Mouse (Mus musculus) splenic B cell, adult 2 months (primary cell): ENCODE data around the gene Pdlim3.
A peak's percentile ranks its signal among the peaks of the same experiment; 100 is the strongest.
"Not testable (repeated sequence)": the region's sequence is repeated elsewhere in the genome, so short reads cannot be mapped to it uniquely, and the experiment has no call there.

Experiments used
- DNase-seq: peaks from one replicate; pipeline ENCODE4 v3.0.0-alpha.2; 2011; ENCODE audit warnings: low read depth, low spot score
- H3K27me3 ChIP-seq: 2 replicates; pipeline ENCODE4 v1.6.1; 2012; ENCODE audit warnings: mild to moderate bottlenecking, low read length, moderate library complexity, mixed read lengths; ENCODE audit not compliant: control insufficient read depth, poor library complexity, insufficient read depth, severe bottlenecking
- H3K36me3 ChIP-seq: 2 replicates; pipeline ENCODE4 v1.6.1; 2012; ENCODE audit warnings: mild to moderate bottlenecking, low read length, moderate library complexity, mixed read lengths; ENCODE audit not compliant: control insufficient read depth, poor library complexity, insufficient read depth, severe bottlenecking

The Pdlim3 gene

DNA sequence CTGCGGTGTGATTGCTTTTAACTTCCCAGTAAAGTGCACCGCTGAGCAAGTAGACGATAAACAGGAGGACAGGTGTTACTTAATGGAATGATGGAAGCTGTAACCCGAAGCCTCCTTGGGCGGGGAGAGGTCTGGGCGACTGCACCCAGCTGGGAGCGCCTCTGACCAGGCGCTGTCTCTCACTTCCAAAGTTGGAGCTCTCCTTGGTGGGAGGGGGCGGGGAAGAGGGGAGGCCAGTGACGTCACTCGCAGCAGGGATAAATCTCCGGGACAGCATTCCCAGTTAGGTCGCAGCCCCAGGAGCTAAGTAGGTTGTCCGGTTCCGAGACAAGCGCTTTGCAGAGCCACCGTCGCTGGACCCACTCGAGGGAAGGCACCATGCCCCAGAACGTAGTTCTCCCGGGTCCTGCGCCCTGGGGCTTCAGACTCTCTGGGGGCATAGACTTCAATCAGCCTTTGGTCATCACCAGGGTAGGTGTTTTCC lies at the start of gene Pdlim3:
Gene Pdlim3 (plus strand): TSS at position 260 of the 484 bp plus-strand sequence.
- Histone ChIP-seq H3K27me3 (no peaks in the 10 kb centered on the region; the same call in 1 of the 2 replicates), H3K36me3 (no peaks in the 10 kb centered on the region)
- DNase-seq = peak; percentile 6

DNA sequence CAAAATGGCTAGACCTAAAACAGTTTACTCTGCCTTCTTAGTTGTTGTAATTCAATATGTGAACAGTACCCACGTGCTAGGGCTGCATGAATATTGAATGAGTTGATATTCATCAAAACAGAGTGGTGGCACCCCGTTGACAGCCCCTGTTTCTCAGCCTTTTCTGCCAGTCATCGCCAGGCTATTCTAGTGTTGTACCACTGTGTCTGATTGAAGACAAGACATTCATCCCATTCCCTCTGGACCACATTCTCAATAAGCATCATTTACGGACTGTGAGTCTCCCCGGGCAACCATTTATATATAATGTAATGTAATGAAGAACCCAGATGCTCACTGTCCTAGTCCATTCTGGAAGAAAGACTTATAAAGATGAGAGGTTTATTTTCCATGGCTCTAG lies 42.0 kb upstream of the Pdlim3 start:
- H3K36me3 ChIP-seq = no peaks in the 10 kb centered on the region
- H3K27me3 ChIP-seq = no peaks in the 10 kb centered on the region
- DNase-seq = no peak

DNA sequence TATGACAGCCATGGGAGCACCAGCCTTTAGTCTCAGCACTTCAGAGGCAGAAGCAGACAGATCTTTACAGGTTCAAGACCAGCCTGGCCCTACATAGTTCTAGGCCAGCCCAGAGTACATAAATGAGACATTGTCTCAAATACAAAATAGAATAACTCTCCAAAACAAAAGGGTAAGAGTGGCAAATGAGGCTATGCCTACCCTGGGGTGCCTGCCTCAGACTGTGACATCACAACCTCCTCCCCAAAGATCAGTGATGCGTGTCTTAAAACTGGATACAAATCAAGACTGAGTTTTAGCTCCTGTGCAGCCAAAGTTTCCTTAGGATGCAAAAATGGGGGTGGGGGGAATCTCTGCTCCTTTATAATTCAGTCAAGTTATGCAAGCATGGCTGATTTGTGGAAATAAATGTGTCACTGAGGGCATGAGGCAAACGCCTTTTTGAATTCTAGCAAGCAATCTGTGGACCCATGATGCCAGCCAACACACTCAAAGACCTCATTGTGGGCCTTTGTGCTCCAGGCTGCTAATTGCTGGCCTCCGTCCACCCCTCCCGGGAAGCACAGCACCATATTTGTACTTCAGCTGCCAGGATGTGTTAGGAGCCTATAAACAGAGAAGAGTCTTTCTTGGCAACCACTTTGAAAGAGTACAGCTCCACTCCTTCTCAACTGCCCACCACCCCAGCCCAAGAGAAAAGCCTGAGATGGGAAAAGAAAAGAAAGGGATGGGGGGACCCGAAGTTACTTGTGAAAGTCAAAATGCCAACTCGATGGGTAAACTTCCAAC lies 41.0 kb upstream of the Pdlim3 start:
- Histone ChIP-seq H3K36me3 (no peaks in the 10 kb centered on the region), H3K27me3 (no peaks in the 10 kb centered on the region)
- DNase-seq = no peak

- no peaks in the 10 kb centered on the region for H3K36me3 ChIP-seq
- no peak for DNase-seq
- H3K27me3 ChIP-seq = no peaks in the 10 kb centered on the region
Observed at GRCm38 (mm10) chr8:45844911-45845481, 40.3 kb upstream of the Pdlim3 start.

DNA sequence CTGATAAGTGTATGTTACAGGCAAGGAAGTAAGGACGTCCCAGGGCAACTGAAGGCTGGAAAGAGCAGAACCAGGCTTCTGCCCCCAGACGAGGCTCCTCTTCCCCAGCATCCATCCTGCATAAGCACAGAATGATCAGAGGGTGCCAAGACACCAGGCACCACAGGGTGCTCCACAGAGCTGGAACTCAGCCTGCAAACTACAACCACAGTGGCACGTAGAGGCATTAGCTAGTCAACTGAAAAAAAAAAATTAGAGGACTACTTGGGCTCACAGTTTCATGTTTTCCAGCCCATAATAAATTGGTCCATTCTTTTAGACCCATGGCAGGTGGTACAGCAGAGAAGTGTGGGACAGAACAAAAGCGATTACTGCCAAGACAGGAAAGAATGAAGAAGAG lies 39.4 kb upstream of the Pdlim3 start:
- Histone ChIP-seq H3K36me3 (no peaks in the 10 kb centered on the region), H3K27me3 (no peaks in the 10 kb centered on the region)
- no peak for DNase-seq

DNA sequence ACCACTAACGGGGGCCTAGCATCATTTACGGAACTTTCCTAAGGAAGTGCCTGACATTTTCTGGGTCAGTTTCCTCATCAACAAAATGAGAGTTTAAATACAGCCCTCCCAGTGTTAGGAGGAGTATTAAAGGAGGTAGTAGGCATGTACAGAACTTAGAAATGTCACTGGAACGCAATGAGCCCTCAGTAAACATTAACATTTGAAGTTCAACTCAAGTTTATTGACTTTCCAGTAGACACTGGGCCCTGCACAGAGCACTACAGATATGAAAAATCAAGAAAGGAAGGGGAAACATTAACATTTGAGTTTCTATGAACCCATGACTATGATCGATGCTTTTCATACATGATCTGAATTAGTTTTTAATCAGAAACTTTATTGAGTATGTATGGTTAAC lies 30.1 kb upstream of the Pdlim3 start:
- H3K36me3 ChIP-seq = no peaks in the 10 kb centered on the region
- DNase-seq = no peak
- H3K27me3 ChIP-seq = no peaks in the 10 kb centered on the region

DNA sequence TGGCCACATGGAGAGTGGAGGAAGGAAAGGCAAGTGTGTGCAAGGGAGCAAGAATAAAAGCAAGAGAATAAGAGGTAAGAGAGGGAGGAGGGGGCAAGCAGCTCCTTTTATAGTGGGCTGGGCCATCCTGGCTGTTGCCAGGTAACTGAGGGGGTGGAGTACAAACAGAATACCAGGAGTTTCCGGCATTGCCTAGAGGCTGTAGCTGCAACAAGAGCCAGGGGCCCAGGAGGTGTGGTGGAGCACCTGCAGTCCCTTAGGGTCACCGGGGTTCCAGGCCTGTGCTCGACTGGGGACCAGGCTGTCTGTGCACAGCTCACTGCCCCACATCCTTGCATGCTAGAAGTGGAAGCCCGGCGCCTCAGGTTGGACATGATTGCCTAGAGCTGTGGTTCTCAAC lies 27.5 kb upstream of the Pdlim3 start:
- Histone ChIP-seq H3K27me3 (no peaks in the 10 kb centered on the region), H3K36me3 (no peaks in the 10 kb centered on the region)
- DNase-seq = no peak

DNA sequence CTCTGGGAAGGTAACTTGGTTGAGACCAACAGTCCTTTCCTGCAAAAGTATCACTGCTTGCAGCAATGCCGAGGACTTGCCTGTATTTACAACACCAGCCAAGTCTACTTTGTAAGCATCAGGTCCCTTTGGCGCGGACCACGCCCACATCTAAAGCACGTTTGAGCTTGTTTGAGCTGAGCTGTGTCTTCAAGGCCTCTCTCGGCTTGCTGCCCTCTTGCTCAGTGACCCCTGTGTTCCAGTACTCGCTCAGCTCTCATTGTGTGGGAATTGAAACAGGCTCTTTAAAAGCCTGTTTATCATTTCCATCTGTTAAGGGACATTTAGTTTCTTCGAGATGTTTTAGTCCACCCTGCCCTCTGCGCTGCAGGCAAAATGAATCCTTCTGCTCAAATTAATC lies 26.9 kb upstream of the Pdlim3 start:
- H3K27me3 ChIP-seq = no peaks in the 10 kb centered on the region
- H3K36me3 ChIP-seq = no peaks in the 10 kb centered on the region

DNA sequence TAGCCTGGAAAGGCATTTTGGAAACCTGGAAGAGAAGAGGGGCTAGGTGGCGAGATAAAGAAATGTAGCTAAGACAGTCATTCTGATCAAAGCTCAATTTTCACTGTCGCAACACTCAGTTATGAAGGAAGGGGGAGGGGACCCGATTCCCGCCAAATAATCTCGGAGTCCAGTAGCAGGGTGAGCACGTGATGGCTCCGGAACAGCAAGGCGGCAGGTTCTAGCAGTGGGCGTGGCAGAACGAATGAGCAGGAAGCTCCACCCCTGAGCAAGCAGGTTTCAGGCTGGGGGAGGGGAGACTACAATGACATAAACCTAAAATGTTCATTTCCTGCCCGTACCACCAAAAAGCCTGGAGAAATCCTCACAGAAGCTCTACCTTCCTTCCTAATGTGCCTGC lies 13.7 kb upstream of the Pdlim3 start:
- DNase-seq, H3K27me3 ChIP-seq, H3K36me3 ChIP-seq: not testable (repeated sequence)

More for the DNA sequence above, 26.9 kb upstream of the Pdlim3 start:
- no peak for DNase-seq

DNA sequence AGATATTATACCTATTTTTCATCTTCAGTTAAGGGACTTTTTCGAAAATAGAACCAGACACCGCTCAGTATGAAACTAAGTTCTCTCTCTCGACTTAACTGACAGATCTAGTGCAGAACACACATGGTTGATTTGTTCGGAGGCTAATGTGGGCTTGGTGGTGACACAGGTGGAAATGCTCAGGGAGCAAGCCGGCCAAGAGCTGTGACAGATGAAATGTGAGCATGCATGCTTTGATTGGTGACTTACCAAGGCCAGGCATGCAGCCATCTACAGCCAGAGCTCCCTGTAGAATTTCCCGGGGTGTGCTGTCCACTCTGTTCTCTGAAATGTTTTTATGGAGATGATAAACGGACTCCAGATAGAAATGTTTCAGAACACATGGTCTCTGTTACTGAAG lies 13.2 kb upstream of the Pdlim3 start:
- Histone ChIP-seq H3K27me3 (no peaks in the 10 kb centered on the region; the same call in 1 of the 2 replicates), H3K36me3 (no peaks in the 10 kb centered on the region)
- DNase-seq = no peak

DNA sequence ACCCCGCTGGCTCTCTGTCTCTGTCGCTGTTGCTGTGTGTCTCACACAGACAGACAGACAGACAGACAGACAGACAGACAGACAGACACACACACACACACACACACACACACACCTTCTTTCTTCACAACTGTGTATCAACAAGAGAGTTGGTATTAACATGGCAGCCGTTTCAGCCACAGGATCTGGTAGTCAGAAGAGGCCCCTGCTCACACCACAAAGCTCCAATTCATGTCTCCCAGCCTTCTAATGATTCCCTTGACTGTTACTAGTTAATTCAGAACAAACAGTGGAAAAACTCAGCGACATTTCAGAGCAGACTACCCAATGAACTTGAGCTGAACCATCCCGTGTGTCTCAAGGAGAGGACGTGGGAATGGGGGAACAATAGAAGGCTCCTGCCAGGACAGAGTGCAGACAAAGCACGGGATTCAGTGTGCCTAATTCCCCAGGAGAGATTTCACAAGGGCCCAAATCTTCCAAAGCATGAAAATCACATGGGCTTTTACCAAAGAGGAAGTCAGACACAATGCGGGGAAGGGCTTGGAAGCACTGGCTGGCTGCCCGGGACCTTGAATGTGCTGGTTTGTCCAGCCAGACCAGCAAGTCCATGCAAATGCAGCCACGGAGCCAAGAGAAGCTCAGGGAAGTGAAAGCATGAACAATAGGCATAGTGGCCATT lies 10.2 kb upstream of the Pdlim3 start:
- Histone ChIP-seq H3K27me3 (no peaks in the 10 kb centered on the region; the same call in 1 of the 2 replicates), H3K36me3 (no peaks in the 10 kb centered on the region)
- DNase-seq = no peak

DNA sequence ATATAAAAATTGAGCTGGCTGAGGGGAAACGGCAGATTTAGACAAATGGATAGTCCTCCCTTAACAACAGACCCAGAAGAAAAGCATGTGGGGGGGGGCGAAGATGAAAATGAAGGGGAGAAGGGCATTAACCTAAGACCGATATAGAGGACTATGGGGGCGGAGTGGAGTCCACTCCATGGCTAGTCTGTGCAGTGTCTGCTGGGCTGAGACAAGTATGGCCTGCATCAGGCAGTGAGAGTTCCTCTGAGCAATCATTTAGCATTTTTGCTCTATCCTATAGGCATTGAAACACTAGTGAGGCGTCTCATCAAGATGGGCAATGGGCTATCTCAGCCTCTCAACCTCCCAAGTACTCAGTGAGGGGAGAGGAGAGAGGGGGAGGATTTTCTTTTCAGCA lies 8.9 kb upstream of the Pdlim3 start:
- DNase-seq = no peak
- H3K27me3 ChIP-seq = no peaks in the 10 kb centered on the region; the same call in 1 of the 2 replicates

DNA sequence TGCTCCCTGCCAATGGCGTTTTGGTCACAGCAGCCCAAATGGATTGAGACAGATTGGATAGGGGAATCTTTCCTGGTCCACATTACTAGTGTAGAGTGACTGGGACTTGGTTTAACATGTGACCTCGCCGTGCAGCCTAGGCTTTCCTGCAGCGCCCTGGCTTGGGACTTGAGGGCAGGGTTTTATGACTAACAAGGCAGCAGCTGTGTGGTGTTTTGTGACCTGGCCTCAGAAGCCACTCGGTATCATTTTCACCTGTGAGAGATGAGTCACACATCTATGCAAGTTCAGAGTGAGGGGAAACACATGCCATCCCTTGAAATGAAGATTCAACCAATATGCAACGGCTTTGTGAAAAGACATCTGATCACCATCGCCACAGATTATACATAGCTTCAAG lies 7.6 kb upstream of the Pdlim3 start:
- H3K36me3 ChIP-seq = no peaks in the 10 kb centered on the region
- H3K27me3 ChIP-seq = no peaks in the 10 kb centered on the region; the same call in 1 of the 2 replicates
- DNase-seq = no peak

More for the DNA sequence above, 8.9 kb upstream of the Pdlim3 start:
- no peaks in the 10 kb centered on the region for H3K36me3 ChIP-seq

GRCm38 (mm10) chr8:45880457-45880856 lies 4.8 kb upstream of the Pdlim3 start:
- Histone ChIP-seq H3K36me3 (no peaks in the 10 kb centered on the region), H3K27me3 (no peaks in the 10 kb centered on the region)
- no peak for DNase-seq

DNA sequence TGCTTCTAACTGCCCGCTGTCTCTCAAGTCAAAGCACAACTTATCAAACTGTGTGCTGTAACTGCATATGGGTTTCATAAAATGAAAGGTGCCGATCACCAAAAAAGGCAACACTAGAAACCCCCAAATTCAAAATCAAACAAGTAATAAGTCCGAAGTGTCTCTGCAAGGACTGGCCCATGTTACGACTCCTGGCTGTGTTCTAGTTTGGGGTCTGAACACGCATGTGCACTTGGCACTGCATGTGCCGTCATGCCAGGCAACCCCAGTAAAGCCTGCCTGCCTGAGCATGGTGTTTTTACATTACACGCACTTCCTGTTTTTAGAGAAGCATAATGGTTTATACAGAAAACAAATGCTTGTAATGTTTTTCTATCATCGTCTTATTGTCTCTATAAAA lies 3.5 kb upstream of the Pdlim3 start:
- Histone ChIP-seq H3K27me3 (no peaks in the 10 kb centered on the region; the same call in 1 of the 2 replicates), H3K36me3 (no peaks in the 10 kb centered on the region)
- no peak for DNase-seq
